Mouse (Mus musculus) liver, embryonic 14.5 days (tissue): ENCODE measurements at regions not wholly inside any gene's neighbourhood (a gene's known extent, or its start where the extent isn't known, plus 50 kb on each side); places are given as distances from the start of the nearest gene placed in this dataset.

Experiments
- CTCF ChIP-seq: IDR thresholded peaks from 2 replicates; pipeline ENCODE4 v1.5.1; 2016; ENCODE audit warnings: antibody characterized with exemption, low read depth, control low read depth
- EP300 ChIP-seq: IDR thresholded peaks from 2 replicates; pipeline ENCODE4 v1.6.1; 2016; ENCODE audit warnings: antibody characterized with exemption, low read depth

DNA sequence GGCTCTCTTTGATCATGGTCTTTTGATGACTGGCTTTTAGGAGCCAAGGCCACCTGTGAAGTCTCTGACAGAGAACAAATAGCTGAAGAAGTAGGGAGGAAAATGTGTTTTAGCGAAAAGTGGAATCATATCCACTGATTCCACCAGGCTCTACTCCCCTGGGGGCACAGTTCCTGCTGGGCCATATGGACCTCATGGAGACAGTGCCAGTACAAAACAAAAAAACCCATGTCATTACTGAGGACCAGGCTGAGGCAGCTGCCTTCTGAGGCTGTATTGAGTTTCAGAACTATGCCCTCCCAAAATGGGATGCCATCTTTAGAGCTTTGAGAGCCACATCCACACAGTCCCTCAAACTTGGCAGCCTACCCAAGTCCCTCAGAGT is 256.6 kb downstream of the Icos start:
- TF ChIP-seq CTCF (no peak), EP300 (no peak)
